Mouse (Mus musculus) ovary, postnatal 36 days (tissue): ENCODE results near the gene Fbxw5.
A peak's percentile ranks its signal among the peaks of the same experiment; 100 is the strongest.

ENCODE experiments used
- DNase-seq: peaks from one replicate; pipeline ENCODE4 v3.0.0; 2022; ENCODE audit warnings: low spot score, mixed read lengths

The Fbxw5 gene

GRCm38 (mm10) chr2:25500576-25501405 is at the start of gene Fbxw5:
TSS of gene Fbxw5 (plus strand) at chr2:25500750.
- peak; percentile 79 for DNase-seq

- DNase-seq, result no peak
These were observed 49.5 kb upstream of the Fbxw5 start for GRCm38 (mm10) chr2:25450853-25451647.

- DNase-seq, result no peak
These were observed 47.6 kb upstream of the Fbxw5 start for GRCm38 (mm10) chr2:25452951-25453350.

GRCm38 (mm10) chr2:25456205-25456953 is 44.2 kb upstream of the Fbxw5 start, which contains the start of gene Clic3:
TSS of gene Clic3 (plus strand) at chr2:25456838.
- no peak for DNase-seq

GRCm38 (mm10) chr2:25457022-25457896 is 43.3 kb upstream of the Fbxw5 start:
- DNase-seq, result no peak

GRCm38 (mm10) chr2:25458911-25459310 is 41.6 kb upstream of the Fbxw5 start:
- DNase-seq, result peak; percentile 39

- no peak for DNase-seq
These were observed 40.4 kb upstream of the Fbxw5 start for GRCm38 (mm10) chr2:25460135-25460534.

- DNase-seq, result peak; percentile 88
These were observed 39.8 kb upstream of the Fbxw5 start, which contains the start of gene Paxx for GRCm38 (mm10) chr2:25460551-25461309. TSS of gene Paxx (minus strand) at chr2:25461094.

GRCm38 (mm10) chr2:25461407-25461806 is 39.1 kb upstream of the Fbxw5 start:
- DNase-seq, result no peak

GRCm38 (mm10) chr2:25463630-25464029 is 36.9 kb upstream of the Fbxw5 start:
- no peak for DNase-seq

- no peak for DNase-seq
These were observed 35.3 kb upstream of the Fbxw5 start for GRCm38 (mm10) chr2:25465256-25465655.

GRCm38 (mm10) chr2:25465816-25466635 is 34.5 kb upstream of the Fbxw5 start:
- DNase-seq, result no peak

GRCm38 (mm10) chr2:25467606-25468303 is 32.8 kb upstream of the Fbxw5 start:
- no peak for DNase-seq

GRCm38 (mm10) chr2:25468962-25469915 is 31.3 kb upstream of the Fbxw5 start:
- no peak for DNase-seq

GRCm38 (mm10) chr2:25469969-25470368 is 30.6 kb upstream of the Fbxw5 start, which contains the start of gene Ptgds:
TSS of gene Ptgds (minus strand) at chr2:25470046.
- no peak for DNase-seq

- no peak for DNase-seq
These were observed 28.0 kb upstream of the Fbxw5 start for GRCm38 (mm10) chr2:25472550-25472949.

- no peak for DNase-seq
These were observed 23.0 kb upstream of the Fbxw5 start for GRCm38 (mm10) chr2:25477541-25477940.
